Mouse (Mus musculus) testis, adult 2 months (tissue): ENCODE measurements around the gene Olfr12. TPM values are rescaled to one million over a fixed set of nuclear protein-coding genes. Genes with fewer than 3 reads are reported as not detected.

ENCODE experiments used
- H3K27ac ChIP-seq: fragments of 200-500 bp; 2 replicates; pipeline ENCODE4 v1.5.1; 2012; ENCODE audit warnings: low read depth, low read length; ENCODE audit not compliant: control insufficient read depth, insufficient read depth
- H3K27me3 ChIP-seq: fragments of 200-500 bp; 2 replicates; pipeline ENCODE4 v1.6.1; 2012; ENCODE audit warnings: mild to moderate bottlenecking, low read length, moderate library complexity; ENCODE audit not compliant: control insufficient read depth, insufficient read depth
- H3K36me3 ChIP-seq: fragments of 200-500 bp; 2 replicates; pipeline ENCODE4 v1.6.1; 2012; ENCODE audit warnings: mild to moderate bottlenecking, low read length; ENCODE audit not compliant: control insufficient read depth, insufficient read depth
- H3K4me1 ChIP-seq: fragments of 200-500 bp; 2 replicates; pipeline ENCODE4 v1.6.1; 2012; ENCODE audit warnings: low read length; ENCODE audit not compliant: control insufficient read depth, insufficient read depth
- H3K4me3 ChIP-seq: fragments of 200-500 bp; 2 replicates; pipeline ENCODE4 v1.5.1; 2012; ENCODE audit warnings: low read depth, mild to moderate bottlenecking, low read length, moderate library complexity, mixed read lengths; ENCODE audit not compliant: control insufficient read depth
- CTCF ChIP-seq: fragments of 200-500 bp; IDR thresholded peaks from 2 replicates; pipeline ENCODE4 v1.5.1; 2012; ENCODE audit warnings: low read depth, mild to moderate bottlenecking, inconsistent platforms, low read length, moderate library complexity; ENCODE audit not compliant: control insufficient read depth, insufficient read depth, insufficient replicate concordance
- POLR2A ChIP-seq: fragments of 200-500 bp; IDR thresholded peaks from 2 replicates; pipeline ENCODE4 v1.6.1; 2012; ENCODE audit warnings: low read depth, mild to moderate bottlenecking, inconsistent platforms, low read length, moderate library complexity; ENCODE audit not compliant: control insufficient read depth
- polyA plus RNA-seq: library from polyadenylated mRNA; depleted of rRNA; stranded (reverse); fragments of >200 nt; gene quantifications from 2 replicates; pipeline ENCODE4 v1.2.3, GENCODE M21; 2012

Olfr12 gene
- polyA plus RNA-seq, 1 experiment, result 0.12 TPM

GRCm38 (mm10) chr1:92613175-92613574 lies 4.4 kb upstream of the Olfr12 start:
- no peak overlapping the region for H3K27ac ChIP-seq
- TF ChIP-seq POLR2A, result no peak
- TF ChIP-seq CTCF, result no peak
- H3K27me3 ChIP-seq, result no peaks in the 10 kb centered on the region
- no peaks in the 10 kb centered on the region; the same call in 1 of the 2 replicates for H3K4me1 ChIP-seq
- H3K4me3 ChIP-seq, result no peak overlapping the region
- H3K36me3 ChIP-seq, result no peaks in the 10 kb centered on the region

GRCm38 (mm10) chr1:92614516-92614915 lies 3.1 kb upstream of the Olfr12 start:
- no peaks in the 10 kb centered on the region for H3K27me3 ChIP-seq
- H3K27ac ChIP-seq, result no peak overlapping the region
- H3K4me1 ChIP-seq, result no peaks in the 10 kb centered on the region; the same call in 1 of the 2 replicates
- no peak overlapping the region for H3K4me3 ChIP-seq
- TF ChIP-seq CTCF, result no peak; the same call in 1 of the 2 replicates
- TF ChIP-seq POLR2A, result no peak
- no peaks in the 10 kb centered on the region for H3K36me3 ChIP-seq

- Histone ChIP-seq H3K27ac (no peak overlapping the region), H3K27me3 (no peaks in the 10 kb centered on the region), H3K4me3 (no peak overlapping the region), H3K36me3 (no peaks in the 10 kb centered on the region), H3K4me1 (no peaks in the 10 kb centered on the region; the same call in 1 of the 2 replicates)
- TF ChIP-seq CTCF (no peak), POLR2A (no peak)
These were observed 1.5 kb upstream of the Olfr12 start for GRCm38 (mm10) chr1:92616046-92616445.

GRCm38 (mm10) chr1:92618360-92618759 lies 772 bp downstream of the Olfr12 start:
- Histone ChIP-seq H3K27ac (no peak overlapping the region), H3K27me3 (no peaks in the 10 kb centered on the region), H3K4me3 (no peak overlapping the region), H3K4me1 (no peaks in the 10 kb centered on the region; the same call in 1 of the 2 replicates), H3K36me3 (no peaks in the 10 kb centered on the region)
- TF ChIP-seq CTCF, result no peak
- TF ChIP-seq POLR2A, result no peak

DNA sequence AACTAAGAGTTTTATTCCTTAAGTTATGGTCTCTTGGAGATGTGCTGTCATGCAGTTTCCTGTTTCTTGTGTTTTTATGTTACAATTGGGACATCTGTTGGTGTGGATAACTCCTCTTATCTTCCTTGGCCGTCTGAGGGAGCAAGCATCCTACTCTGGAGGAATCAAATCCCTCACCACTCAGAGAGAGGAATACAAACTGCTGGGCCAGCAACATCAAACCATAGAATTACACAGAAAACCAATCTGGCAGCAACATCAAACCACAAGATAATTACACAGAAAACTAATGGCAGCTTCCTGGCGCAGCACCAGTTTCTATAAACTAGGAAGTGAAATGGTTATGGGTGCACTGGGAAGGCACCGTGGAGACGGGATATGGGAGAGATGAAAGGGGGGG lies 10.6 kb downstream of the Olfr12 start:
- TF ChIP-seq CTCF (no peak), POLR2A (no peak)
- Histone ChIP-seq H3K36me3 (no peaks in the 10 kb centered on the region), H3K27ac (no peak overlapping the region), H3K4me3 (no peak overlapping the region), H3K4me1 (no peaks in the 10 kb centered on the region), H3K27me3 (no peaks in the 10 kb centered on the region)

GRCm38 (mm10) chr1:92632196-92632595 lies 14.6 kb downstream of the Olfr12 start:
- Histone ChIP-seq H3K27ac (no peak overlapping the region), H3K4me1 (no peaks in the 10 kb centered on the region), H3K27me3 (no peaks in the 10 kb centered on the region), H3K36me3 (no peaks in the 10 kb centered on the region), H3K4me3 (no peak overlapping the region)
- TF ChIP-seq CTCF (no peak), POLR2A (no peak)

- no peak overlapping the region for H3K4me3 ChIP-seq
- no peaks in the 10 kb centered on the region for H3K4me1 ChIP-seq
- H3K27ac ChIP-seq, result no peak overlapping the region
- H3K27me3 ChIP-seq, result no peaks in the 10 kb centered on the region
- TF ChIP-seq CTCF (no peak), POLR2A (no peak)
- no peaks in the 10 kb centered on the region for H3K36me3 ChIP-seq
These were observed 15.4 kb downstream of the Olfr12 start for GRCm38 (mm10) chr1:92632948-92633347.

- no peak for TF ChIP-seq POLR2A
- TF ChIP-seq CTCF, result no peak
- H3K27ac ChIP-seq, result no peak overlapping the region
- no peaks in the 10 kb centered on the region for H3K27me3 ChIP-seq
- H3K4me3 ChIP-seq, result no peak overlapping the region
- no peaks in the 10 kb centered on the region for H3K4me1 ChIP-seq
- no peaks in the 10 kb centered on the region for H3K36me3 ChIP-seq
These were observed 16.1 kb downstream of the Olfr12 start for GRCm38 (mm10) chr1:92633726-92634125.
